Mouse (Mus musculus) cortical plate, adult 2 months (tissue): ENCODE results near the gene Zfp775.

Experiments
- CTCF ChIP-seq: fragments of 200-500 bp; IDR thresholded peaks from 2 replicates; pipeline ENCODE4 v1.5.1; 2011; ENCODE audit warnings: mild to moderate bottlenecking, control low read depth, low read length; ENCODE audit not compliant: insufficient read depth; ENCODE audit errors: extremely low read depth
- POLR2A ChIP-seq: fragments of 200-500 bp; IDR thresholded peaks from 2 replicates; pipeline ENCODE4 v1.6.1; 2011; ENCODE audit warnings: mild to moderate bottlenecking, low read length, control low read depth; ENCODE audit not compliant: insufficient read depth; ENCODE audit errors: extremely low read depth

GRCm38 (mm10) chr6:48566312-48566711, 35.6 kb upstream of the Zfp775 start:
- TF ChIP-seq POLR2A (no peak), CTCF (no peak)
